Mouse (Mus musculus) natural killer cell, adult 2 months (primary cell): ENCODE results near the gene Hscb.

Source experiments
- DNase-seq, 2 experiments: peaks; one replicate each; pipeline ENCODE4 v3.0.0; 2022; ENCODE audit warnings: low spot score in 2 of 2

Gene Hscb

GRCm38 (mm10) chr5:110831036-110831720 is 8.4 kb downstream of the Hscb start:
- DNase-seq: no peak

GRCm38 (mm10) chr5:110827576-110827975 is 12.0 kb downstream of the Hscb start:
- DNase-seq: no peak

GRCm38 (mm10) chr5:110826781-110827495 is 12.6 kb downstream of the Hscb start:
- DNase-seq: no peak

GRCm38 (mm10) chr5:110824421-110824820 is 15.2 kb downstream of the Hscb start:
- DNase-seq: no peak

- DNase-seq: peak; percentile 100
Observed at GRCm38 (mm10) chr5:110809667-110810325, 29.8 kb downstream of the Hscb start, which contains the start of gene Ulk1. Gene Ulk1 (minus strand): TSS chr5:110810097.

GRCm38 (mm10) chr5:110808821-110809666 is 30.5 kb downstream of the Hscb start:
- peak in 1 of 2 experiments; percentile 20 for DNase-seq

- DNase-seq: peak; percentile 91 to 94
Observed at GRCm38 (mm10) chr5:110808061-110808631, 31.4 kb downstream of the Hscb start.

GRCm38 (mm10) chr5:110807453-110807852 is 32.1 kb downstream of the Hscb start:
- DNase-seq: no peak

- no peak for DNase-seq
Observed at GRCm38 (mm10) chr5:110806676-110807075, 32.9 kb downstream of the Hscb start.

GRCm38 (mm10) chr5:110806154-110806553 is 33.4 kb downstream of the Hscb start:
- no peak for DNase-seq

- DNase-seq: no peak
Observed at GRCm38 (mm10) chr5:110804012-110804743, 35.4 kb downstream of the Hscb start.

GRCm38 (mm10) chr5:110802809-110803208 is 36.8 kb downstream of the Hscb start:
- DNase-seq: no peak

- no peak for DNase-seq
Observed at GRCm38 (mm10) chr5:110802186-110802585, 37.4 kb downstream of the Hscb start.

- DNase-seq: no peak
Observed at GRCm38 (mm10) chr5:110801036-110801624, 38.4 kb downstream of the Hscb start.

- no peak for DNase-seq
Observed at GRCm38 (mm10) chr5:110797696-110798095, 41.9 kb downstream of the Hscb start.

GRCm38 (mm10) chr5:110794363-110794762 is 45.2 kb downstream of the Hscb start:
- DNase-seq: no peak

GRCm38 (mm10) chr5:110788684-110789083 is 50.9 kb downstream of the Hscb start:
- DNase-seq: peak; percentile 26 to 54

- DNase-seq: no peak
Observed at GRCm38 (mm10) chr5:110786081-110786835, 53.3 kb downstream of the Hscb start.

- DNase-seq: no peak
Observed at GRCm38 (mm10) chr5:110783150-110783549, 56.4 kb downstream of the Hscb start.
